Comparison of ENCODE assay signal across 9 mouse cellular contexts in the genomic region with DNA sequence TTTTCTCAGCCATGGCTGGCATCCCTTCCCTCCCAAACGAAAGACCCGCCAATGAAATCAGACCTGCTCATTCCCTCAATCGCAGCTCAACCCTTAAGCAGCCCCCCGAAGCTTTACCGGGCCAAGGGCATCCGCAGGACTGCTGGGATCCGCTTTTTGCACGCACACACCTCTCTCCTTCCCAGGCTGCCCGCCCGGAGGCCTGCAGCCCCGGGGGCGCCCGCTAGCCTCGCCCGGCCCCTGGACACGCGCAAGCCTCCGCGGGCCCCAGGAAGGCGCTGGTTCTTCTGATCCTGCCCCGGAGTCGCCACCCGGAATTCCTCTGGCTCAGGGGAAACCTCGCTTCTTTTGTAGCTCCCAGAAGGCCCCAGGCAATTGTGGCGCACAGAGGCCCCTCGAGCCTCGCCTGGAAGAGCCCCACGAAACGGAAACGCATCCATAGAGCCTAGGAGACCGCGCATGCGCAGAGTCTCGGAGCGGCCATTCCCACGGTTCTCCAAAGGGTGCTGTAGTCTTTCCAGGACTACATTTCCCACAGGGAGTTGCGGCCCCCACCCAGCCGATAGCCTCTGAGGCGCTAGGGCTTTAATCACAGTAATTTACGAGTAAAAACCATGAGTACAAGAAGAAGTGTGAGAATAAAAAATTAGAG. TPM values are rescaled to one million over a fixed set of nuclear protein-coding genes. Genes with fewer than 3 reads are reported as not detected.
DNase-seq lines count a peak whose midpoint lies in the region; ATAC-seq lines count a peak whose summit lies in the region.
"Had no signal": no experiment of that assay in that cellular context is flagged by ENCODE, and none has a peak within 500 bp of the region (broad histone marks: within the 10 kb centered on the region; RNA-seq: fewer than 3 reads in every experiment).

TSS of gene Zfp334 (minus strand) at position 416 of the 652 bp plus-strand sequence.

- ATAC-seq in activated CD4-positive, CD25-positive, alpha-beta regulatory T cell, adult 4 months, result no peak

- peak; percentile 94 for DNase-seq in adrenal gland, adult 2 months
- peak; percentile 99 for DNase-seq in embryo, embryonic 10 days (ENCODE audit: low spot score)
- peak; percentile 96 for DNase-seq in gastrocnemius, postnatal 10 days
- DNase-seq in hindlimb bud, embryonic 11.5 days (ENCODE audit: extremely low spot score, low read depth, low spot score), result peak; percentile 90
- DNase-seq in left cerebral cortex, adult 18-20 months (ENCODE audit: low spot score in 2 of 2), result peak; percentile 96 to 97
- peak; percentile 96 for DNase-seq in lung, postnatal 14 days
- DNase-seq in right cerebral cortex, postnatal 10 days (ENCODE audit: low spot score in 2 of 2), result peak; percentile 98 to 99

RNA-seq across cellular contexts. Expression of gene Zfp334, which starts in this region (rescaled TPM):
- 1 to 10 TPM; 4.3 to 5.0 TPM for total RNA-seq in adrenal gland, adult 2 months (2021)
- polyA plus RNA-seq in adrenal gland, adult 2 months (2012; rRNA removed), result 1.1 and 1.3 TPM in 2 replicates
- total RNA-seq in gastrocnemius, postnatal 10 days (2021), result 1 to 10 TPM; 2.8 to 3.9 TPM
- 10 to 100 TPM; 16.1 to 17.4 TPM for total RNA-seq in left cerebral cortex, adult 18-20 months (2021)
- under 1 TPM in 1 of 2 experiments, not detected in 1; 0.08 TPM for polyA plus RNA-seq in activated CD4-positive, CD25-positive, alpha-beta regulatory T cell, adult 4 months (2017; shearing (Covaris generic))
- total RNA-seq: hematopoietic stem cell, adult 5-6 weeks had no signal
